Mouse (Mus musculus) small intestine, adult 2 months (tissue): ENCODE measurements around the gene Ermn.

Source experiments
- CTCF ChIP-seq: fragments of 200-500 bp; IDR thresholded peaks from 2 replicates; pipeline ENCODE4 v1.5.1; 2012; ENCODE audit warnings: low read depth, mild to moderate bottlenecking, control low read depth, inconsistent platforms, low read length, moderate library complexity, mixed read lengths; ENCODE audit not compliant: insufficient replicate concordance, insufficient read length; ENCODE audit errors: extremely low read depth
- POLR2A ChIP-seq: fragments of 200-500 bp; IDR thresholded peaks from 2 replicates; pipeline ENCODE4 v1.6.1; 2012; ENCODE audit warnings: low read depth, mild to moderate bottlenecking, control low read depth, inconsistent platforms, low read length, moderate library complexity

DNA sequence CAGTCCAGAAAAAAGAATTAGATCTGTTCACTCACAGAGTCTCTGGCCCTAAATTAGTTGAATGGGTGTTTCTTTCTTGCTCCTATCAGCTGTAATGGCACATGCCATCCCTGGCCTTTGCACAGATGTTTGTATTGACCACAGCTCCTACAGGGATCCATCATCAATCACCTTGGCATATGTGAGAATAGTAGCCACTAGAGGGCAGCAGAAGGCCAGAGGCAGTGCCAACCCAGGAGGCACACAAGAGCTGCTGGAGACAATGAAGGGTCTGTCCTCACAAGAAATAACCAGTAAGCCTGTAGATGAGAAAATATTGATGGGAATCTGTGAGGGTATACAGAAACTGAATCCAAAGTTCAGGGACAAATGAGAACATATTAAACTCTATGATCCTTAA is 2.7 kb upstream of the Ermn start:
- no peak for TF ChIP-seq POLR2A
- TF ChIP-seq CTCF = peak; percentile 93; the same call in 1 of the 2 replicates
